Mouse (Mus musculus): ENCODE results near the gene Zbed4. TPM values are rescaled to one million over a fixed set of nuclear protein-coding genes. Genes with fewer than 3 reads are reported as not detected.

The Zbed4 gene
- 0.99 and 1.0 TPM in 2 replicates for polyA plus RNA-seq (2021; fragmentation: Nextera tagmentation)
- long read RNA-seq, experiment 1, partial matches to known transcripts = 9 of 11 reads
- long read RNA-seq, experiment 1, other reads (novel, unspliced or antisense) = 1 of 11 reads
- long read RNA-seq, experiment 2, partial matches to known transcripts = 0 of 1 reads
- long read RNA-seq, experiment 2, other reads (novel, unspliced or antisense) = 1 of 1 reads

DNA sequence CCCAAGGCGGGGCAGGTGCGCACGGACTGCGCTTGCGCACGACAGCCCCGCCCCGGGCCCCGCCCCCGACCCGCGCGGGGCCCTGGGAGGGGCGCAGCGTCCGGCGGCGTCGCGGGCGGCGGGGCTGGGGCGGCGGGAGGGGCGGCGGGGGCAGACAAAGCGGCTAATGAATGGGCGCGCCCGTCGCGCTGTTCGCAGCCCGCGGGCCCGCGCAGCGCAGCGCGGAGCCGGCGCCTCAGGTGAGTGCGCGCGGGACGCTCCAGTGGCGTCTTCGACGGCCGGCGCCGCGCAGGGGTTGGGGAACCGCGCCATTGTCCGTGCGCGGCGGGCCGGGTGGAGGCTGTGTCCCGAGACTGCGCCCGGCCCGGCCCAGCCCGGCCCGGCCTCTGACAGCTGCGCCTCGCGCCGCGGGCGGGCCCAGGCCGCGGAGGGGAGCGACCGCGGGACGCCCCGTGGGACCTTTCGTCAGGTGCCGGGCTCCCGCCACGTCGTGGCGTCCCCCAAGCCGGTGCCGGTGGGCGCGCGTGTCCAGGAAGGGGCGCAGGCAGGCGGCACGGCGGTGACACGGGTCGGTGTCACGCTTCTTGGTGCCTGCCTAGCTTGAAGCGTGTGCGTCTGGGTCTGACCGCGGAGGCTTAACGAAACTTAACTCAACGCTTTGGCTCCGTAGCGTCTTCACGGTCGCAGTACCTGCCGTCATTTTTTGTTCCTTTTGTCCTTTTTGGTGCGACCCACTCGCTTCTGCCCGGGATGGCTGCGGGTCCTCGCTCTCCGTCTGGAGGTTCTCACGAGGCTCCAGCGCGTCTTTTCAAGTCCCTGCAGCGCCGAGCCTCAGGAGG lies at the start of gene Zbed4:
Gene Zbed4 (plus strand): TSS at position 97 of the 839 bp plus-strand sequence.

DNA sequence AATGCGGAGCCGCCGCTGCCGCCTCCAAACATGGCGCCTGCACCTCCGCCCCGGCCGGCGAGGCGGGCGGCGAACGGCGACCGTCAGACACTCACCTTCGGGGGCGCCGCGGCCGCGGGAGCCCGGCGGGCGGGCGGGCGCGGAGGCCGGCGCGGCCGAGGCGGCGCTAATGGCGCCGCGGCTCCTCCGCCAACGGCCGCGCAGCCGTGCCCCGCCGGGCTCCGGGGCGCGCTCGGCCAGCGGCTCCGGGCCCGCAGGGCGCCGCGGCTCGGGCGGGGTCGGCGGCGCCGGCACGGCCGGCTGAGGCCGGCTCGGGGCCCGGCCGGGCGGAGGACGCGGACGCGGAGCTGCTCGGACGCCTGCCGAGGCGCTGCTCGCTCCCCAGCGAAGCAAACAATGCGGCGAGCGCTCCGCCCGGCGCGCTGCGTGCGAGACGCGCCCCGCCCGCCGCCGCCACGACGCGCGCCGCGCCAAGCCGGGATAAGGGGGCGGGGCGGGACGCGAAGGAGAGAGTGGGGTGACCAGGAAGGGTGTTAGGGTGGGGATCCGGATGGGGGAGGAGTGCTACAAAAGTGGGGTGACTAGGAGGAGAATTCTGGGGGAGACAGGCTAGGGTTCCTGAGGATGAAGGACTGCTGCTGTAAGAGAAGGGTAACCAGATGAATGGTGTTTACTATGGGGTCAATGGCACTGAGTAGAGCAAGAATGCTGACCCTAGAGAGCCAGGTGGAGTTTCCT lies 17.5 kb upstream of the Zbed4 start, which contains the start of gene Brd1:
Gene Brd1 (minus strand): TSS at position 400 of the 738 bp plus-strand sequence.

DNA sequence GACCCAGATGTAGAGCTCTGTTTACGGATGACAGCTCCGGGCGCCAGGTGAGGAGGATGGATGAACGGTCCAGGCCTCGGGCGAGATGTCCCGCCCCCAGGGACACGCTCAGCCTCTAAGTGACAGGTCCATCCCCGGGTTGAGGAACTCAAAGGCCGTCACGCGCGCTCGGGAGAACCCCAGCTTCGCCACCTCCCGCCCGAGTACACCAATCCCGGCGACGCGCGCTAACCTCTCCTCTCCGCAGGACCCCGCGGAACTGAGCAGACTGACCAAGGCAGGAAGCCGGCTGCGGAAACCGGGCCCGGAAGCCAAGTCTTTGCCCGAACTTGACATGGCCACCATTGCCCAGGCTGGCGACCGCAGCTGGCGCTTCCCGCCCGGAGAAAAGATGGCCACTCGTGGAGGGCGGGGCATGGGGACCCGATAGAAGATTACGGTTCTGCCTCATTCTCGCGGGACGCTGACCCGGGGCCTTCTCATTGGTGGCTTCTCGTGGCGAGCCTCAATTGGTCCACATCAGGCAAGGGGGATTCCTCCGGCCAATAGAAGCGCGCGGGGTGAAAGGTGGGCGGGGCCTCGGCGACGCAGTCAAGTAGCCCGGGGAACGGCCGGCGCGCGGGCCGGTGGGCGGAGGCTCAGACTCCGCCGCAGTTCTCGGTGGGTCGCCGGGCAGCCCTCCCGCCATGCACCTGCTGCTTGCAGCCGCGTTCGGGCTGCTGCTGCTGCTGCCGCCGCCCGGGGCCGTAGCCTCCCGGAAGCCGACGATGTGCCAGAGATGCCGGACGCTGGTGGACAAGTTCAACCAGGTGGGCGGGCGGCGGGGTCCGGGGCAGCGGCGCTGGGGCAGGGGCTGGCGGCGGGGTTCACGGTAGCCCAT lies 67.8 kb downstream of the Zbed4 start, which contains the start of the genes Alg12 and Creld2:
Gene Alg12 (minus strand): TSS at position 293 of the 880 bp plus-strand sequence.
Gene Creld2 (plus strand): TSS at position 621 of the 880 bp plus-strand sequence.

Other genes starting within 250 kb of the Zbed4 start
- gene Zdhhc25, start 151.4 kb upstream of the Zbed4 start, polyA plus RNA-seq (2021; fragmentation: Nextera tagmentation) = not detected in 2 replicates
- gene Brd1, start 17.4 kb upstream of the Zbed4 start, polyA plus RNA-seq (2021; fragmentation: Nextera tagmentation) = 6.7 and 8.3 TPM in 2 replicates
- 9.5 and 10.5 TPM in 2 replicates for gene Alg12, start 67.7 kb downstream of the Zbed4 start, polyA plus RNA-seq (2021; fragmentation: Nextera tagmentation)
- 32.6 and 33.4 TPM in 2 replicates for gene Creld2, start 68.0 kb downstream of the Zbed4 start, polyA plus RNA-seq (2021; fragmentation: Nextera tagmentation)
- 47.5 and 71.3 TPM in 2 replicates for gene Pim3, start 110.5 kb downstream of the Zbed4 start, polyA plus RNA-seq (2021; fragmentation: Nextera tagmentation)
- 0.06 TPM in 1 of 2 replicates, not detected in the other for gene Ttll8, start 202.8 kb downstream of the Zbed4 start, polyA plus RNA-seq (2021; fragmentation: Nextera tagmentation)
- gene Mlc1, start 227.3 kb downstream of the Zbed4 start, polyA plus RNA-seq (2021; fragmentation: Nextera tagmentation) = 114 and 135 TPM in 2 replicates
- not detected in 2 replicates for gene Mov10l1, start 231.2 kb downstream of the Zbed4 start, polyA plus RNA-seq (2021; fragmentation: Nextera tagmentation)

Measured in left cerebral cortex, adult 6 months (tissue).